Mouse (Mus musculus) C2C12 (cell line): ENCODE results near the gene P4htm.

Experiments used
- CTCF ChIP-seq: IDR thresholded peaks from one replicate; pipeline ENCODE4 v1.5.1; 2011; ENCODE audit not compliant: control insufficient read depth, insufficient read depth, insufficient read length
- FOSL1 ChIP-seq: IDR thresholded peaks from one replicate; pipeline ENCODE4 v1.8.0; 2011; ENCODE audit warnings: mild to moderate bottlenecking, low read length; ENCODE audit not compliant: poor library complexity, insufficient read depth, severe bottlenecking
- MAX ChIP-seq: IDR thresholded peaks from one replicate; pipeline ENCODE4 v1.6.1; 2011; ENCODE audit warnings: mild to moderate bottlenecking, control low read depth
- USF1 ChIP-seq: IDR thresholded peaks from one replicate; pipeline ENCODE4 v1.6.1; 2011; ENCODE audit warnings: low read depth, mild to moderate bottlenecking, control low read depth, moderate library complexity

DNA sequence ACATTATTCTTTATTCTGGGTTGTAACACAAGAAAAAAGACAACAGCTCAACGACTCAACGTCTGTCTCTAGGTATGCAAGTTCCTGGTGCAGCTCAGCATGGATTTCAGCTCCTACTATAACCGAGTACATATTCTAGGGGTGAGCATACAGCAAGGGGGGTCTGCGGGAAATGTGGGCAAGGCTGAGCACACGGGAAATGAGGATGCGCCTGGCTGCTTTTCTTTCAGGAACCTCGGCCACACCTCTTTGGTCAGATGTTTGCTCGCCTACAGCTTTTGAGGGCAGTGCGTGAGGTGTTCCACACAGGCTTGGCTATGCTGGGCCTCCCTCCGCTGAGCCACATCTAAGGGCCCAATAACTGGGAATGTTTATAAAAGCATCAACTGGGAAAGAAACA is 25.1 kb downstream of the P4htm start:
- no peak for TF ChIP-seq CTCF
- no peak for TF ChIP-seq USF1
- TF ChIP-seq MAX = no peak
- no peak for TF ChIP-seq FOSL1
